Comparison of ENCODE assay signal across 7 mouse cellular contexts in genomic region chr1:58713893-58714231, GRCm38 (mm10). TPM values are rescaled to one million over a fixed set of nuclear protein-coding genes. Genes with fewer than 3 reads are reported as not detected.
DNase-seq lines count a peak whose midpoint lies in the region; ATAC-seq and TF ChIP-seq lines count a peak whose summit lies in the region.

No protein-coding gene starts in this region.

- no peaks in the 10 kb centered on the region for H3K9me3 ChIP-seq in MEL (replicated peaks; ENCODE audit: insufficient read depth, low read length)
- H3K9me3 ChIP-seq in forebrain, embryonic 13.5 days (replicated peaks) = no peaks in the 10 kb centered on the region
- H3K9me3 ChIP-seq in midbrain, embryonic 12.5 days = no peaks in the 10 kb centered on the region

- H3K79me2 ChIP-seq in MEL (ENCODE audit: control insufficient read depth, insufficient read depth, low read length, poor library complexity) = peaks cover 27% of the 10 kb centered on the region

- H3K4me1 ChIP-seq in MEL (ENCODE audit: control insufficient read depth in 1 of 2, insufficient read depth in 2 of 2, low read length in 2 of 2) = peaks cover 29 to 35% of the 10 kb centered on the region in 2 experiments
- H3K4me1 ChIP-seq in forebrain, embryonic 13.5 days = peaks cover 17% of the 10 kb centered on the region
- H3K4me1 ChIP-seq in midbrain, embryonic 12.5 days = 0 out of 2 replicates have a peak, but pooled peaks cover 13% of the 10 kb centered on the region

- H3K36me3 ChIP-seq in MEL (ENCODE audit: control insufficient read depth in 1 of 2, insufficient read depth in 2 of 2, low read length in 2 of 2) = peaks cover 0 to 45% of the 10 kb centered on the region in 2 experiments; a peak in 3 of 4 replicates
- H3K36me3 ChIP-seq in forebrain, embryonic 13.5 days (ENCODE audit: poor library complexity, severe bottlenecking) = 0 out of 2 replicates have a peak, but pooled peaks cover 2% of the 10 kb centered on the region
- no peaks in the 10 kb centered on the region for H3K36me3 ChIP-seq in midbrain, embryonic 12.5 days

- H3K4me3 ChIP-seq in MEL (ENCODE audit: control insufficient read depth in 1 of 2, insufficient read depth in 1 of 2, low read depth in 2 of 2, low read length in 2 of 2) = peak overlapping the region; percentile 76 to 97
- peak overlapping the region; percentile 62 for H3K4me3 ChIP-seq in forebrain, embryonic 13.5 days
- peak overlapping the region; percentile 62 for H3K4me3 ChIP-seq in midbrain, embryonic 12.5 days

- DNase-seq in MEL (ENCODE audit: low read depth, low spot score) = no peak
- DNase-seq in adrenal gland, postnatal 14 days = peak; percentile 89
- peak; percentile 82 for DNase-seq in heart, postnatal 4 days
- DNase-seq in layer of hippocampus, postnatal 14 days (ENCODE audit: low spot score in 2 of 2) = peak; percentile 32 to 58
- DNase-seq in B cell, adult 2 months = no peak

- no peak for TF ChIP-seq EP300 in MEL (IDR thresholded peaks at IDR 0.05; ENCODE audit: low read depth in 1 of 2, low read length in 2 of 2)

- H3K27me3 ChIP-seq in MEL (ENCODE audit: control insufficient read depth in 1 of 2, insufficient read depth in 2 of 2, low read length in 2 of 2) = no peaks in the 10 kb centered on the region
- no peaks in the 10 kb centered on the region for H3K27me3 ChIP-seq in forebrain, embryonic 13.5 days
- no peaks in the 10 kb centered on the region for H3K27me3 ChIP-seq in midbrain, embryonic 12.5 days

- TF ChIP-seq CTCF in MEL (IDR thresholded peaks at IDR 0.05 in 2 of 3, conservative IDR thresholded peaks at IDR 0.05 in 1 of 3; ENCODE audit: control insufficient read depth in 1 of 3, insufficient read depth in 1 of 3, low read depth in 2 of 3, low read length in 3 of 3, poor library complexity in 1 of 3, severe bottlenecking in 1 of 3) = no peak

- no peak for TF ChIP-seq RAD21 in MEL (IDR thresholded peaks at IDR 0.05; ENCODE audit: low read depth, low read length)

- H3K9ac ChIP-seq in MEL (ENCODE audit: control insufficient read depth, low read depth, low read length, poor library complexity, severe bottlenecking) = peak overlapping the region; percentile 76
- H3K9ac ChIP-seq in forebrain, embryonic 13.5 days = 0 out of 2 replicates have a peak overlapping the region, but pooled peaks have one; percentile 60
- H3K9ac ChIP-seq in midbrain, embryonic 12.5 days (replicated peaks) = peak overlapping the region; percentile 64; the same call in 1 of the 2 replicates

- WGBS in forebrain, embryonic 13.5 days = 38% methylated on average over 4 of the region's 4 CpGs
- WGBS in midbrain, embryonic 12.5 days = 50% methylated on average over 4 of the region's 4 CpGs

- no peak for TF ChIP-seq POLR2A in MEL (IDR thresholded peaks at IDR 0.05; ENCODE audit: control insufficient read depth in 1 of 2, insufficient read depth in 1 of 2, low read depth in 1 of 2, low read length in 2 of 2, poor library complexity in 1 of 2)

- no peak for ATAC-seq in forebrain, embryonic 13.5 days
- no peak for ATAC-seq in midbrain, embryonic 12.5 days (ENCODE audit: low FRiP score, low read depth)

- peak overlapping the region; percentile 87 for H3K27ac ChIP-seq in MEL (ENCODE audit: control insufficient read depth, low read depth, low read length)
- peak overlapping the region; percentile 70; the same call in 1 of the 2 replicates for H3K27ac ChIP-seq in forebrain, embryonic 13.5 days
- peak overlapping the region; percentile 67; the same call in 1 of the 2 replicates for H3K27ac ChIP-seq in midbrain, embryonic 12.5 days (replicated peaks)

- H3K4me2 ChIP-seq in forebrain, embryonic 13.5 days = peak overlapping the region; percentile 70
- peak overlapping the region; percentile 73 for H3K4me2 ChIP-seq in midbrain, embryonic 12.5 days (replicated peaks)

TF ChIP-seq in MEL, 35 proteins besides CTCF, POLR2A, EP300 and RAD21:
- no peak for TF ChIP-seq MEF2A (IDR thresholded peaks at IDR 0.05; ENCODE audit: extremely low read depth, insufficient replicate concordance, low read depth, low read length, poor library complexity, severe bottlenecking)
- TF ChIP-seq JUND (IDR thresholded peaks at IDR 0.05; ENCODE audit: low read depth, low read length) = no peak
- peak; percentile 34; the same call in 1 of the 2 replicates for TF ChIP-seq CHD1 (IDR thresholded peaks at IDR 0.05; ENCODE audit: low read depth, low read length)
- TF ChIP-seq MAZ (IDR thresholded peaks at IDR 0.05; ENCODE audit: low read depth, low read length) = 0 out of 2 replicates have a peak, but pooled peaks have one; percentile 32

RNA-seq across cellular contexts. Expression of gene Cflar, which starts 2.6 kb away (rescaled TPM):
- total RNA-seq in MEL (2012; rRNA removed) = 12.6 and 13.1 TPM in 2 replicates
- polyA plus RNA-seq in MEL (2012; ENCODE audit: insufficient read depth in 1 of 2, insufficient read length in 2 of 2, low read depth in 1 of 2, low replicate concordance in 2 of 2, missing spikeins in 1 of 2) = 10 to 100 TPM in 1 of 2 experiments, not detected in 1; 13.2 TPM
- 110 and 121 TPM in 2 replicates for total RNA-seq in adrenal gland, postnatal 14 days (2021)
- 17.1 and 22.8 TPM in 2 replicates for polyA plus RNA-seq in forebrain, embryonic 13.5 days (2015; fragmentation: Nextera tagmentation; extraction: Ambion mirVana)
- 10 to 100 TPM; 52.1 to 63.0 TPM for total RNA-seq in heart, postnatal 4 days (2021)
- total RNA-seq in layer of hippocampus, postnatal 14 days (2021) = 10 to 100 TPM; 33.2 to 38.0 TPM
- 26.4 and 26.6 TPM in 2 replicates for polyA plus RNA-seq in midbrain, embryonic 12.5 days (2016; fragmentation: Nextera tagmentation; extraction: Ambion mirVana)

RNA-seq across cellular contexts. Expression of gene Als2cr12, which starts 18.1 kb away (rescaled TPM):
- 0.10 TPM in 1 of 2 replicates, not detected in the other for total RNA-seq in MEL (2012; rRNA removed)
- not detected for polyA plus RNA-seq in MEL (2012; ENCODE audit: insufficient read depth in 1 of 2, insufficient read length in 2 of 2, low read depth in 1 of 2, low replicate concordance in 2 of 2, missing spikeins in 1 of 2)
- total RNA-seq in adrenal gland, postnatal 14 days (2021) = 7.9 and 9.4 TPM in 2 replicates
- polyA plus RNA-seq in forebrain, embryonic 13.5 days (2015; fragmentation: Nextera tagmentation; extraction: Ambion mirVana) = not detected in 2 replicates
- total RNA-seq in heart, postnatal 4 days (2021) = not detected
- not detected for total RNA-seq in layer of hippocampus, postnatal 14 days (2021)
- polyA plus RNA-seq in midbrain, embryonic 12.5 days (2016; fragmentation: Nextera tagmentation; extraction: Ambion mirVana) = not detected in 2 replicates

Comparison
In these comparisons a context has a peak if more than half of its experiments do, and no peak if none do; other contexts are left out.
1. DNase-seq: peak in adrenal gland, postnatal 14 days (single experiment), heart, postnatal 4 days (single experiment) and layer of hippocampus, postnatal 14 days (2 of 2); none in MEL (single experiment) and B cell, adult 2 months (0 of 2).
2. Peak in every context shown above with its lines, with median percentiles within 50 percentile points of each other: H3K27ac ChIP-seq, H3K4me3 ChIP-seq and H3K9ac ChIP-seq.